Mouse (Mus musculus) urinary bladder, adult 18-20 months (tissue): ENCODE data around the gene Fam69a.
"Not testable (repeated sequence)": the region's sequence is repeated elsewhere in the genome, so short reads cannot be mapped to it uniquely, and the experiment has no call there.

Source experiments
- DNase-seq, 2 experiments: peaks; one replicate each; pipeline ENCODE4 v3.0.0; 2022; ENCODE audit warnings: low spot score in 2 of 2, mixed read lengths in 2 of 2

The Fam69a gene

GRCm38 (mm10) chr5:107908514-107909110 lies 78.3 kb downstream of the Fam69a start:
- no peak for DNase-seq

GRCm38 (mm10) chr5:107904325-107904724 lies 82.6 kb downstream of the Fam69a start:
- no peak for DNase-seq

GRCm38 (mm10) chr5:107901014-107901615 lies 85.8 kb downstream of the Fam69a start:
- no peak for DNase-seq

GRCm38 (mm10) chr5:107900206-107901013 lies 86.5 kb downstream of the Fam69a start, which contains the start of gene Rpl5:
Rpl5 (plus strand) TSS chr5:107900502.
- peak; percentile 89 to 93 for DNase-seq

- no peak for DNase-seq
Observed at GRCm38 (mm10) chr5:107896265-107896664, 90.6 kb downstream of the Fam69a start.

- no peak for DNase-seq
Observed at GRCm38 (mm10) chr5:107894676-107895075, 92.2 kb downstream of the Fam69a start.

- not testable (repeated sequence) for DNase-seq
Observed at GRCm38 (mm10) chr5:107891515-107891914, 95.4 kb downstream of the Fam69a start.

GRCm38 (mm10) chr5:107889994-107890888 lies 96.6 kb downstream of the Fam69a start:
- DNase-seq: no peak

- DNase-seq: no peak
Observed at GRCm38 (mm10) chr5:107880710-107881109, 106.2 kb downstream of the Fam69a start.

- no peak for DNase-seq
Observed at GRCm38 (mm10) chr5:107877053-107877452, 109.8 kb downstream of the Fam69a start.

- DNase-seq: no peak
Observed at GRCm38 (mm10) chr5:107875261-107875611, 111.6 kb downstream of the Fam69a start.

GRCm38 (mm10) chr5:107874561-107875260 lies 112.2 kb downstream of the Fam69a start, which contains the start of gene Evi5:
Evi5 (minus strand) TSS chr5:107875107.
- no peak for DNase-seq

- no peak for DNase-seq
Observed at GRCm38 (mm10) chr5:107873886-107874302, 113.0 kb downstream of the Fam69a start.

- DNase-seq: no peak
Observed at GRCm38 (mm10) chr5:107873330-107873729, 113.6 kb downstream of the Fam69a start.

GRCm38 (mm10) chr5:107869701-107870100 lies 117.2 kb downstream of the Fam69a start:
- no peak for DNase-seq

GRCm38 (mm10) chr5:107868905-107869424 lies 117.9 kb downstream of the Fam69a start:
- peak; percentile 86 to 90 for DNase-seq

GRCm38 (mm10) chr5:107867970-107868904 lies 118.6 kb downstream of the Fam69a start:
- DNase-seq: peak; percentile 49 to 65

- DNase-seq: no peak
Observed at GRCm38 (mm10) chr5:107866127-107867126, 120.5 kb downstream of the Fam69a start.
